ENCODE assay signal across 12 mouse cellular contexts in genomic region chr16:4651081-4651480, GRCm38 (mm10). TPM values are rescaled to one million over a fixed set of nuclear protein-coding genes. Genes with fewer than 3 reads are reported as not detected.
DNase-seq lines count a peak whose midpoint lies in the region; ATAC-seq lines count a peak whose summit lies in the region.
"Had no signal": no experiment of that assay in that cellular context is flagged by ENCODE, and none has a peak within 500 bp of the region (broad histone marks: within the 10 kb centered on the region; RNA-seq: fewer than 3 reads in every experiment).

No protein-coding gene starts in this region.

- intact Hi-C loops in gastrocnemius, postnatal 36 days (cut with DNase I), result no loop called here

- no peak overlapping the region for H3K4me3 ChIP-seq in forebrain, embryonic 10.5 days
- H3K4me3 ChIP-seq in forebrain, embryonic 11.5 days (ENCODE audit: low read depth, low read length), result no peak overlapping the region
- H3K4me3 ChIP-seq in kidney, embryonic 14.5 days (ENCODE audit: low read length), result no peak overlapping the region
- no peak overlapping the region for H3K4me3 ChIP-seq in heart, embryonic 16.5 days (ENCODE audit: low read length)

- no peak overlapping the region for H3K9ac ChIP-seq in forebrain, embryonic 11.5 days (ENCODE audit: low read length)
- 0 out of 2 replicates have a peak overlapping the region, but pooled peaks have one; percentile 12 for H3K9ac ChIP-seq in kidney, embryonic 14.5 days (ENCODE audit: low read depth, low read length)
- H3K9ac ChIP-seq in heart, embryonic 16.5 days (ENCODE audit: low read length), result no peak overlapping the region

- no peak for ATAC-seq in forebrain, embryonic 11.5 days (replicated peaks; ENCODE audit: low FRiP score)
- no peak for ATAC-seq in kidney, embryonic 14.5 days (ENCODE audit: low FRiP score, low TSS enrichment)
- no peak for ATAC-seq in heart, embryonic 16.5 days (replicated peaks; ENCODE audit: extremely low read depth, insufficient read depth, low FRiP score)

- no peaks in the 10 kb centered on the region for H3K27me3 ChIP-seq in forebrain, embryonic 10.5 days (ENCODE audit: poor library complexity, severe bottlenecking)
- H3K27me3 ChIP-seq in forebrain, embryonic 11.5 days (ENCODE audit: control insufficient read depth, insufficient read depth, low read length), result no peaks in the 10 kb centered on the region
- no peaks in the 10 kb centered on the region for H3K27me3 ChIP-seq in kidney, embryonic 14.5 days (ENCODE audit: control insufficient read depth, insufficient read depth, low read length)
- no peaks in the 10 kb centered on the region for H3K27me3 ChIP-seq in heart, embryonic 16.5 days (ENCODE audit: control insufficient read depth, insufficient read depth, low read length)

- H3K4me2 ChIP-seq in forebrain, embryonic 11.5 days (ENCODE audit: low read depth, low read length, severe bottlenecking), result no peak overlapping the region
- no peak overlapping the region for H3K4me2 ChIP-seq in kidney, embryonic 14.5 days (replicated peaks; ENCODE audit: low read depth, low read length)
- H3K4me2 ChIP-seq in heart, embryonic 16.5 days (ENCODE audit: low read depth, low read length), result no peak overlapping the region

- WGBS in forebrain, embryonic 10.5 days, result 85% methylated on average over 1 of the region's 1 CpGs
- 91% methylated on average over 1 of the region's 1 CpGs for WGBS in forebrain, embryonic 11.5 days
- 93% methylated on average over 1 of the region's 1 CpGs for WGBS in kidney, embryonic 14.5 days
- WGBS in heart, embryonic 16.5 days, result 89% methylated on average over 1 of the region's 1 CpGs

- peaks cover 84% of the 10 kb centered on the region for H3K4me1 ChIP-seq in forebrain, embryonic 10.5 days
- H3K4me1 ChIP-seq in forebrain, embryonic 11.5 days (replicated peaks; ENCODE audit: control insufficient read depth, insufficient read depth, low read length), result peaks cover 1% of the 10 kb centered on the region; the same call in 1 of the 2 replicates
- peaks cover 44% of the 10 kb centered on the region for H3K4me1 ChIP-seq in kidney, embryonic 14.5 days (ENCODE audit: control insufficient read depth, insufficient read depth, low read length)
- H3K4me1 ChIP-seq in heart, embryonic 16.5 days (ENCODE audit: control insufficient read depth, insufficient read depth, low read length), result peaks cover 61% of the 10 kb centered on the region

- DNase-seq in forebrain, embryonic 10.5 days (ENCODE audit: extremely low spot score, low spot score), result no peak
- DNase-seq in forebrain, embryonic 11.5 days (ENCODE audit: low spot score), result no peak
- DNase-seq in kidney, postnatal 10 days, result no peak
- DNase-seq in 3T3-L1 (ENCODE audit: low read depth, low spot score), result peak; percentile 78
- no peak for DNase-seq in kidney, postnatal 14 days
- no peak for DNase-seq in gastrocnemius, postnatal 36 days
- DNase-seq: cerebellum, postnatal 14 days; kidney, adult 2 months; layer of hippocampus, adult 9-11 months; left cerebral cortex, postnatal 4 days had no signal

- peaks cover 77% of the 10 kb centered on the region for H3K36me3 ChIP-seq in forebrain, embryonic 10.5 days (replicated peaks)
- H3K36me3 ChIP-seq in forebrain, embryonic 11.5 days (ENCODE audit: control insufficient read depth, insufficient read depth, low read length), result no peaks in the 10 kb centered on the region; the same call in 1 of the 2 replicates
- H3K36me3 ChIP-seq in kidney, embryonic 14.5 days (ENCODE audit: control insufficient read depth, insufficient read depth, low read length), result peaks cover 72% of the 10 kb centered on the region
- peaks cover 25% of the 10 kb centered on the region for H3K36me3 ChIP-seq in heart, embryonic 16.5 days (ENCODE audit: control insufficient read depth, insufficient read depth)

- H3K9me3 ChIP-seq in forebrain, embryonic 10.5 days, result no peaks in the 10 kb centered on the region
- no peaks in the 10 kb centered on the region for H3K9me3 ChIP-seq in forebrain, embryonic 11.5 days (ENCODE audit: control insufficient read depth, low read length)
- H3K9me3 ChIP-seq in kidney, embryonic 14.5 days (ENCODE audit: control insufficient read depth, low read length), result no peaks in the 10 kb centered on the region
- H3K9me3 ChIP-seq in heart, embryonic 16.5 days (replicated peaks; ENCODE audit: control insufficient read depth, low read length), result no peaks in the 10 kb centered on the region

- peak overlapping the region; percentile 81 for H3K27ac ChIP-seq in forebrain, embryonic 10.5 days
- H3K27ac ChIP-seq in forebrain, embryonic 11.5 days (ENCODE audit: low read depth, low read length), result no peak overlapping the region
- peak overlapping the region; percentile 24; the same call in 1 of the 2 replicates for H3K27ac ChIP-seq in kidney, embryonic 14.5 days (ENCODE audit: low read depth, low read length)
- H3K27ac ChIP-seq in heart, embryonic 16.5 days (ENCODE audit: low read length), result peak overlapping the region; percentile 47

RNA-seq across cellular contexts. Expression of gene Dnaja3, which starts 11.3 kb away (rescaled TPM):
- polyA plus RNA-seq in forebrain, embryonic 10.5 days (2016; fragmentation: Nextera tagmentation; extraction: Ambion mirVana), result 63.7 and 66.3 TPM in 2 replicates
- 57.7 and 60.7 TPM in 2 replicates for polyA plus RNA-seq in forebrain, embryonic 11.5 days (2014; fragmentation: Nextera tagmentation; extraction: Ambion mirVana)
- 46.3 and 68.8 TPM in 2 replicates for polyA plus RNA-seq in kidney, embryonic 14.5 days (2014; fragmentation: Nextera tagmentation; extraction: Ambion mirVana)
- polyA plus RNA-seq in heart, embryonic 16.5 days (2015; fragmentation: Nextera tagmentation; extraction: Ambion mirVana), result 87.5 and 88.7 TPM in 2 replicates
- 10 to 100 TPM; 90.1 TPM for total RNA-seq in gastrocnemius, postnatal 36 days (2021)

RNA-seq across cellular contexts. Expression of gene Vasn, which starts 11.3 kb away (rescaled TPM):
- polyA plus RNA-seq in forebrain, embryonic 10.5 days (2016; fragmentation: Nextera tagmentation; extraction: Ambion mirVana), result 9.2 and 9.3 TPM in 2 replicates
- 7.6 and 7.7 TPM in 2 replicates for polyA plus RNA-seq in forebrain, embryonic 11.5 days (2014; fragmentation: Nextera tagmentation; extraction: Ambion mirVana)
- 14.4 and 16.1 TPM in 2 replicates for polyA plus RNA-seq in kidney, embryonic 14.5 days (2014; fragmentation: Nextera tagmentation; extraction: Ambion mirVana)
- 15.7 and 17.2 TPM in 2 replicates for polyA plus RNA-seq in heart, embryonic 16.5 days (2015; fragmentation: Nextera tagmentation; extraction: Ambion mirVana)
- total RNA-seq in gastrocnemius, postnatal 36 days (2021), result 1 to 10 TPM; 3.8 to 4.0 TPM

RNA-seq across cellular contexts. Expression of gene Pam16, which starts 26.3 kb away (rescaled TPM):
- 93.5 and 94.7 TPM in 2 replicates for polyA plus RNA-seq in forebrain, embryonic 10.5 days (2016; fragmentation: Nextera tagmentation; extraction: Ambion mirVana)
- 87.4 and 91.4 TPM in 2 replicates for polyA plus RNA-seq in forebrain, embryonic 11.5 days (2014; fragmentation: Nextera tagmentation; extraction: Ambion mirVana)
- 102 and 116 TPM in 2 replicates for polyA plus RNA-seq in kidney, embryonic 14.5 days (2014; fragmentation: Nextera tagmentation; extraction: Ambion mirVana)
- 91.2 and 122 TPM in 2 replicates for polyA plus RNA-seq in heart, embryonic 16.5 days (2015; fragmentation: Nextera tagmentation; extraction: Ambion mirVana)
- total RNA-seq in gastrocnemius, postnatal 36 days (2021), result 10 to 100 TPM; 87.0 to 91.6 TPM

RNA-seq across cellular contexts. Expression of gene Coro7, which starts 28.5 kb away (rescaled TPM):
- 17.6 and 19.1 TPM in 2 replicates for polyA plus RNA-seq in forebrain, embryonic 10.5 days (2016; fragmentation: Nextera tagmentation; extraction: Ambion mirVana)
- polyA plus RNA-seq in forebrain, embryonic 11.5 days (2014; fragmentation: Nextera tagmentation; extraction: Ambion mirVana), result 20.5 and 23.3 TPM in 2 replicates
- polyA plus RNA-seq in kidney, embryonic 14.5 days (2014; fragmentation: Nextera tagmentation; extraction: Ambion mirVana), result 12.0 and 16.4 TPM in 2 replicates
- 13.7 TPM in 2 replicates for polyA plus RNA-seq in heart, embryonic 16.5 days (2015; fragmentation: Nextera tagmentation; extraction: Ambion mirVana)
- total RNA-seq in gastrocnemius, postnatal 36 days (2021), result 10 to 100 TPM; 13.1 to 15.2 TPM

RNA-seq across cellular contexts. Expression of gene Glis2, which starts 56.6 kb away (rescaled TPM):
- 22.5 and 23.2 TPM in 2 replicates for polyA plus RNA-seq in forebrain, embryonic 10.5 days (2016; fragmentation: Nextera tagmentation; extraction: Ambion mirVana)
- polyA plus RNA-seq in forebrain, embryonic 11.5 days (2014; fragmentation: Nextera tagmentation; extraction: Ambion mirVana), result 31.3 and 34.5 TPM in 2 replicates
- 42.4 and 47.3 TPM in 2 replicates for polyA plus RNA-seq in kidney, embryonic 14.5 days (2014; fragmentation: Nextera tagmentation; extraction: Ambion mirVana)
- 12.3 and 14.2 TPM in 2 replicates for polyA plus RNA-seq in heart, embryonic 16.5 days (2015; fragmentation: Nextera tagmentation; extraction: Ambion mirVana)
- total RNA-seq in gastrocnemius, postnatal 36 days (2021), result 1 to 10 TPM; 5.9 to 7.0 TPM
